Mouse (Mus musculus): ENCODE measurements at regions not wholly inside any gene's neighbourhood (a gene's known extent, or its start where the extent isn't known, plus 50 kb on each side); places are given as distances from the start of the nearest gene placed in this dataset.

GRCm38 (mm10) chr2:167823513-167823912 lies 108.3 kb upstream of the Ptpn1 start:
- Histone ChIP-seq H3K4me1 (peaks cover 36% of the 10 kb centered on the region), H3K27me3 (replicated peaks) (peaks cover 97% of the 10 kb centered on the region), H3K4me3 (replicated peaks) (peak overlapping the region; percentile 78), H3K9me3 (no peaks in the 10 kb centered on the region), H3K36me3 (replicated peaks; ENCODE audit: low read length) (no peaks in the 10 kb centered on the region)
- no peak for TF ChIP-seq GATA1 (IDR thresholded peaks at IDR 0.05; ENCODE audit: borderline replicate concordance, low read length)
- TF ChIP-seq FLI1 (IDR thresholded peaks at IDR 0.05; ENCODE audit: low read length), result no peak

- TF ChIP-seq FLI1 (IDR thresholded peaks at IDR 0.05; ENCODE audit: low read length) (no peak), GATA1 (IDR thresholded peaks at IDR 0.05; ENCODE audit: borderline replicate concordance, low read length) (no peak)
- peaks cover 97% of the 10 kb centered on the region for H3K27me3 ChIP-seq (replicated peaks)
- peaks cover 32% of the 10 kb centered on the region for H3K4me1 ChIP-seq
- H3K4me3 ChIP-seq (replicated peaks), result no peak overlapping the region
- no peaks in the 10 kb centered on the region for H3K9me3 ChIP-seq
- H3K36me3 ChIP-seq (replicated peaks; ENCODE audit: low read length), result no peaks in the 10 kb centered on the region
Measured at GRCm38 (mm10) chr2:167823044-167823443, 108.8 kb upstream of the Ptpn1 start.

GRCm38 (mm10) chr2:167821186-167821585 lies 110.7 kb upstream of the Ptpn1 start:
- Histone ChIP-seq H3K9me3 (no peaks in the 10 kb centered on the region), H3K4me3 (replicated peaks) (no peak overlapping the region), H3K36me3 (replicated peaks; ENCODE audit: low read length) (no peaks in the 10 kb centered on the region), H3K4me1 (peaks cover 39% of the 10 kb centered on the region), H3K27me3 (replicated peaks) (peaks cover 96% of the 10 kb centered on the region)
- TF ChIP-seq FLI1 (IDR thresholded peaks at IDR 0.05; ENCODE audit: low read length), result no peak
- no peak for TF ChIP-seq GATA1 (IDR thresholded peaks at IDR 0.05; ENCODE audit: borderline replicate concordance, low read length)

GRCm38 (mm10) chr2:167818799-167819198 lies 113.1 kb upstream of the Ptpn1 start:
- H3K4me3 ChIP-seq (replicated peaks), result no peak overlapping the region
- TF ChIP-seq GATA1 (IDR thresholded peaks at IDR 0.05; ENCODE audit: borderline replicate concordance, low read length) (no peak), FLI1 (IDR thresholded peaks at IDR 0.05; ENCODE audit: low read length) (no peak)
- peaks cover 54% of the 10 kb centered on the region for H3K4me1 ChIP-seq
- H3K9me3 ChIP-seq, result no peaks in the 10 kb centered on the region
- no peaks in the 10 kb centered on the region for H3K36me3 ChIP-seq (replicated peaks; ENCODE audit: low read length)
- H3K27me3 ChIP-seq (replicated peaks), result peaks cover 97% of the 10 kb centered on the region

GRCm38 (mm10) chr2:167817030-167817429 lies 114.8 kb upstream of the Ptpn1 start:
- H3K9me3 ChIP-seq, result no peaks in the 10 kb centered on the region
- H3K4me1 ChIP-seq, result peaks cover 39% of the 10 kb centered on the region
- peaks cover 99% of the 10 kb centered on the region for H3K27me3 ChIP-seq (replicated peaks)
- H3K4me3 ChIP-seq (replicated peaks), result no peak overlapping the region
- no peaks in the 10 kb centered on the region for H3K36me3 ChIP-seq (replicated peaks; ENCODE audit: low read length)
- TF ChIP-seq FLI1 (IDR thresholded peaks at IDR 0.05; ENCODE audit: low read length) (no peak), GATA1 (IDR thresholded peaks at IDR 0.05; ENCODE audit: borderline replicate concordance, low read length) (no peak)

- H3K36me3 ChIP-seq (replicated peaks; ENCODE audit: low read length), result no peaks in the 10 kb centered on the region
- no peak overlapping the region for H3K4me3 ChIP-seq (replicated peaks)
- H3K9me3 ChIP-seq, result peaks cover 2% of the 10 kb centered on the region
- peaks cover 98% of the 10 kb centered on the region for H3K27me3 ChIP-seq (replicated peaks)
- TF ChIP-seq GATA1 (IDR thresholded peaks at IDR 0.05; ENCODE audit: borderline replicate concordance, low read length) (no peak), FLI1 (IDR thresholded peaks at IDR 0.05; ENCODE audit: low read length) (no peak)
- peaks cover 44% of the 10 kb centered on the region for H3K4me1 ChIP-seq
Measured at GRCm38 (mm10) chr2:167815123-167815522, 116.7 kb upstream of the Ptpn1 start.

- Histone ChIP-seq H3K9me3 (peaks cover 15% of the 10 kb centered on the region), H3K27me3 (replicated peaks) (peaks cover 94% of the 10 kb centered on the region), H3K36me3 (replicated peaks; ENCODE audit: low read length) (peaks cover 2% of the 10 kb centered on the region), H3K4me1 (peaks cover 43% of the 10 kb centered on the region), H3K4me3 (replicated peaks) (peak overlapping the region; percentile 11)
- TF ChIP-seq FLI1 (IDR thresholded peaks at IDR 0.05; ENCODE audit: low read length) (no peak), GATA1 (IDR thresholded peaks at IDR 0.05; ENCODE audit: borderline replicate concordance, low read length) (no peak)
Measured at GRCm38 (mm10) chr2:167809256-167809655, 119.6 kb upstream of the Tmem189 start.

GRCm38 (mm10) chr2:167805629-167806304 lies 116.1 kb upstream of the Tmem189 start:
- Histone ChIP-seq H3K27me3 (replicated peaks) (peaks cover 70% of the 10 kb centered on the region), H3K9me3 (peaks cover 15% of the 10 kb centered on the region), H3K36me3 (replicated peaks; ENCODE audit: low read length) (peaks cover 2% of the 10 kb centered on the region), H3K4me3 (replicated peaks) (peak overlapping the region; percentile 91), H3K4me1 (peaks cover 77% of the 10 kb centered on the region)
- TF ChIP-seq FLI1 (IDR thresholded peaks at IDR 0.05; ENCODE audit: low read length), result no peak
- no peak for TF ChIP-seq GATA1 (IDR thresholded peaks at IDR 0.05; ENCODE audit: borderline replicate concordance, low read length)

GRCm38 (mm10) chr2:167804493-167805227 lies 115.0 kb upstream of the Tmem189 start:
- peaks cover 8% of the 10 kb centered on the region for H3K9me3 ChIP-seq
- peaks cover 2% of the 10 kb centered on the region for H3K36me3 ChIP-seq (replicated peaks; ENCODE audit: low read length)
- TF ChIP-seq FLI1 (IDR thresholded peaks at IDR 0.05; ENCODE audit: low read length), result no peak
- TF ChIP-seq GATA1 (IDR thresholded peaks at IDR 0.05; ENCODE audit: borderline replicate concordance, low read length), result no peak
- H3K4me3 ChIP-seq (replicated peaks), result peak overlapping the region; percentile 91
- H3K27me3 ChIP-seq (replicated peaks), result peaks cover 60% of the 10 kb centered on the region
- peaks cover 79% of the 10 kb centered on the region for H3K4me1 ChIP-seq

GRCm38 (mm10) chr2:167802494-167802893 lies 112.9 kb upstream of the Tmem189 start:
- no peak for TF ChIP-seq GATA1 (IDR thresholded peaks at IDR 0.05; ENCODE audit: borderline replicate concordance, low read length)
- no peak for TF ChIP-seq FLI1 (IDR thresholded peaks at IDR 0.05; ENCODE audit: low read length)
- Histone ChIP-seq H3K4me1 (peaks cover 92% of the 10 kb centered on the region), H3K9me3 (no peaks in the 10 kb centered on the region), H3K4me3 (replicated peaks) (no peak overlapping the region), H3K36me3 (replicated peaks; ENCODE audit: low read length) (no peaks in the 10 kb centered on the region), H3K27me3 (replicated peaks) (peaks cover 52% of the 10 kb centered on the region)

All from megakaryocyte, embryonic 14.5 days (primary cell).